Mouse (Mus musculus) thymus, adult 2 months (tissue): Measurements from ENCODE around the gene Calhm4.
A peak's percentile ranks its signal among the peaks of the same experiment; 100 is the strongest.

Source experiments
- CTCF ChIP-seq: fragments of 200-500 bp; IDR thresholded peaks from 2 replicates; pipeline ENCODE4 v1.5.1; 2012; ENCODE audit warnings: mild to moderate bottlenecking, control low read depth, low read length, moderate library complexity, borderline replicate concordance; ENCODE audit not compliant: control insufficient read depth, poor library complexity, insufficient read depth; ENCODE audit errors: extremely low read depth
- POLR2A ChIP-seq: fragments of 200-500 bp; IDR thresholded peaks from 2 replicates; pipeline ENCODE4 v1.6.1; 2012; ENCODE audit warnings: mild to moderate bottlenecking, low read length, control low read depth, moderate library complexity; ENCODE audit not compliant: control insufficient read depth, poor library complexity, insufficient read depth; ENCODE audit errors: extremely low read depth

- TF ChIP-seq CTCF = peak; percentile 64; the same call in 1 of the 2 replicates
- TF ChIP-seq POLR2A = no peak
Observed at GRCm38 (mm10) chr10:34033630-34034305, 10.3 kb downstream of the Calhm4 start.
